Mouse (Mus musculus): ENCODE measurements around the gene Hspe1. TPM values are rescaled to one million over a fixed set of nuclear protein-coding genes. Genes with fewer than 3 reads are reported as not detected.
A peak's percentile ranks its signal among the peaks of the same experiment; 100 is the strongest.
"Not testable (repeated sequence)": the region's sequence is repeated elsewhere in the genome, so short reads cannot be mapped to it uniquely, and the experiment has no call there.

The Hspe1 gene
- total RNA-seq (2021), result 10 to 100 TPM; 88.8 to 95.2 TPM
- long read RNA-seq, experiment 1, transcript Hspe1-201 (4 exons, 774 nt), result major isoform, 62 of 66 reads
- long read RNA-seq, experiment 1, partial matches to known transcripts, result 0 of 66 reads
- long read RNA-seq, experiment 1, other reads (novel, unspliced or antisense), result 3 of 66 reads
- long read RNA-seq, experiment 2, transcript Hspe1-201 (4 exons, 774 nt), result major isoform, 65 of 69 reads
- long read RNA-seq, experiment 2, partial matches to known transcripts, result 3 of 69 reads
- long read RNA-seq, experiment 2, other reads (novel, unspliced or antisense), result 1 of 69 reads

GRCm38 (mm10) chr1:55087932-55088610, at the start of gene Hspe1, which contains the start of gene Hspd1:
Gene Hspe1 (plus strand): TSS chr1:55088132.
Gene Hspd1 (minus strand): TSS chr1:55088243.
- DNase-seq (ENCODE audit: low spot score in 2 of 2), result peak; percentile 97 to 98

GRCm38 (mm10) chr1:55039944-55040343, 48.0 kb upstream of the Hspe1 start:
- DNase-seq (ENCODE audit: low spot score in 2 of 2), result no peak

- DNase-seq (ENCODE audit: low spot score in 2 of 2), result no peak
These were observed 46.2 kb upstream of the Hspe1 start for GRCm38 (mm10) chr1:55041691-55042090.

- no peak for DNase-seq (ENCODE audit: low spot score in 2 of 2)
These were observed 45.7 kb upstream of the Hspe1 start for GRCm38 (mm10) chr1:55042246-55042645.

GRCm38 (mm10) chr1:55043164-55043563, 44.8 kb upstream of the Hspe1 start:
- DNase-seq (ENCODE audit: low spot score in 2 of 2), result no peak

GRCm38 (mm10) chr1:55048841-55049587, 38.9 kb upstream of the Hspe1 start:
- DNase-seq (ENCODE audit: low spot score in 2 of 2), result no peak

- DNase-seq (ENCODE audit: low spot score in 2 of 2), result no peak
These were observed 36.3 kb upstream of the Hspe1 start for GRCm38 (mm10) chr1:55051671-55052070.

- DNase-seq (ENCODE audit: low spot score in 2 of 2), result peak; percentile 100
These were observed 35.5 kb upstream of the Hspe1 start, which contains the start of gene Coq10b for GRCm38 (mm10) chr1:55052355-55052953. Gene Coq10b (plus strand): TSS chr1:55052770.

GRCm38 (mm10) chr1:55053005-55053404, 34.9 kb upstream of the Hspe1 start:
- peak; percentile 38 to 61 for DNase-seq (ENCODE audit: low spot score in 2 of 2)

- no peak for DNase-seq (ENCODE audit: low spot score in 2 of 2)
These were observed 34.3 kb upstream of the Hspe1 start for GRCm38 (mm10) chr1:55053596-55053995.

- DNase-seq (ENCODE audit: low spot score in 2 of 2), result no peak
These were observed 32.4 kb upstream of the Hspe1 start for GRCm38 (mm10) chr1:55055322-55056115.

- DNase-seq (ENCODE audit: low spot score in 2 of 2), result not testable (repeated sequence)
These were observed 29.5 kb upstream of the Hspe1 start for GRCm38 (mm10) chr1:55058383-55058782.

- no peak for DNase-seq (ENCODE audit: low spot score in 2 of 2)
These were observed 26.8 kb upstream of the Hspe1 start for GRCm38 (mm10) chr1:55061099-55061498.

- DNase-seq (ENCODE audit: low spot score in 2 of 2), result no peak
These were observed 26.2 kb upstream of the Hspe1 start for GRCm38 (mm10) chr1:55061772-55062171.

- DNase-seq (ENCODE audit: low spot score in 2 of 2), result not testable (repeated sequence)
These were observed 15.6 kb upstream of the Hspe1 start for GRCm38 (mm10) chr1:55072328-55072727.

- DNase-seq (ENCODE audit: low spot score in 2 of 2), result no peak
These were observed 13.2 kb upstream of the Hspe1 start for GRCm38 (mm10) chr1:55074757-55075156.

GRCm38 (mm10) chr1:55075652-55076394, 12.1 kb upstream of the Hspe1 start:
- DNase-seq (ENCODE audit: low spot score in 2 of 2), result no peak

GRCm38 (mm10) chr1:55076395-55076743, 11.6 kb upstream of the Hspe1 start:
- DNase-seq (ENCODE audit: low spot score in 2 of 2), result no peak

GRCm38 (mm10) chr1:55076849-55077516, 10.9 kb upstream of the Hspe1 start:
- DNase-seq (ENCODE audit: low spot score in 2 of 2), result no peak

All from left cerebral cortex, adult 18-20 months (tissue).